Mouse (Mus musculus) lung, postnatal 36 days (tissue): ENCODE measurements around the gene Nup107.

Experiments
- DNase-seq: peaks from one replicate; pipeline ENCODE4 v3.0.0; 2022; ENCODE audit warnings: mixed read lengths

Gene Nup107

GRCm38 (mm10) chr10:117792141-117793091 is at the start of gene Nup107:
Gene Nup107, minus strand, starts transcription at chr10:117792705.
- DNase-seq = peak; percentile 100

GRCm38 (mm10) chr10:117841765-117842164 is 49.3 kb upstream of the Nup107 start:
- DNase-seq = no peak

GRCm38 (mm10) chr10:117840431-117840995 is 48.0 kb upstream of the Nup107 start:
- no peak for DNase-seq

GRCm38 (mm10) chr10:117839737-117840136 is 47.2 kb upstream of the Nup107 start:
- DNase-seq = no peak

GRCm38 (mm10) chr10:117838924-117839323 is 46.4 kb upstream of the Nup107 start:
- no peak for DNase-seq

- no peak for DNase-seq
Measured at GRCm38 (mm10) chr10:117836354-117836753, 43.8 kb upstream of the Nup107 start.

GRCm38 (mm10) chr10:117835453-117835852 is 42.9 kb upstream of the Nup107 start:
- no peak for DNase-seq

- no peak for DNase-seq
Measured at GRCm38 (mm10) chr10:117830797-117831196, 38.3 kb upstream of the Nup107 start.

GRCm38 (mm10) chr10:117829472-117830155 is 37.1 kb upstream of the Nup107 start:
- DNase-seq = peak; percentile 24

GRCm38 (mm10) chr10:117829022-117829421 is 36.5 kb upstream of the Nup107 start:
- DNase-seq = no peak

GRCm38 (mm10) chr10:117828536-117828935 is 36.0 kb upstream of the Nup107 start:
- peak; percentile 28 for DNase-seq

GRCm38 (mm10) chr10:117824647-117825046 is 32.1 kb upstream of the Nup107 start:
- no peak for DNase-seq

GRCm38 (mm10) chr10:117824139-117824538 is 31.6 kb upstream of the Nup107 start:
- peak; percentile 75 for DNase-seq

GRCm38 (mm10) chr10:117823321-117823720 is 30.8 kb upstream of the Nup107 start:
- no peak for DNase-seq

GRCm38 (mm10) chr10:117818600-117818999 is 26.1 kb upstream of the Nup107 start:
- peak; percentile 41 for DNase-seq

GRCm38 (mm10) chr10:117816721-117817120 is 24.2 kb upstream of the Nup107 start:
- DNase-seq = no peak

- no peak for DNase-seq
Measured at GRCm38 (mm10) chr10:117812501-117812900, 20.0 kb upstream of the Nup107 start.

- no peak for DNase-seq
Measured at GRCm38 (mm10) chr10:117811555-117811954, 19.1 kb upstream of the Nup107 start.

GRCm38 (mm10) chr10:117810506-117810905 is 18.0 kb upstream of the Nup107 start:
- DNase-seq = no peak

GRCm38 (mm10) chr10:117808068-117808467 is 15.6 kb upstream of the Nup107 start:
- DNase-seq = peak; percentile 45

- DNase-seq = no peak
Measured at GRCm38 (mm10) chr10:117805919-117806318, 13.4 kb upstream of the Nup107 start.

GRCm38 (mm10) chr10:117803870-117804850 is 11.7 kb upstream of the Nup107 start:
- DNase-seq = no peak
